Mouse (Mus musculus) erythroid progenitor cell, adult 5-6 weeks (primary cell): ENCODE data around the gene Zfp704. TPM values are rescaled to one million over a fixed set of nuclear protein-coding genes. Genes with fewer than 3 reads are reported as not detected.

Experiments
- ATAC-seq: replicated peaks from 2 replicates; pipeline ENCODE4 v1.8.0; 2016; ENCODE audit warnings: moderate number of reproducible peaks, mild to moderate bottlenecking, moderate TSS enrichment, inconsistent platforms; ENCODE audit not compliant: poor library complexity, low FRiP score, severe bottlenecking
- total RNA-seq, 2 experiments: library from RNA; stranded (forward) in 1 of 2; stranded (reverse) in 1 of 2; fragments of 150-400 nt in 1 of 2; fragments of 186-747, 209-891 nt in 1 of 2; gene quantifications; 2 replicates each; pipeline versions ENCODE4 v1.2.3 to v1.2.4; 2015 to 2017; ENCODE audit warnings: low replicate concordance in 2 of 2

The Zfp704 gene
- total RNA-seq, 2 experiments from 2014 or later = 1.1 to 2.9 TPM

DNA sequence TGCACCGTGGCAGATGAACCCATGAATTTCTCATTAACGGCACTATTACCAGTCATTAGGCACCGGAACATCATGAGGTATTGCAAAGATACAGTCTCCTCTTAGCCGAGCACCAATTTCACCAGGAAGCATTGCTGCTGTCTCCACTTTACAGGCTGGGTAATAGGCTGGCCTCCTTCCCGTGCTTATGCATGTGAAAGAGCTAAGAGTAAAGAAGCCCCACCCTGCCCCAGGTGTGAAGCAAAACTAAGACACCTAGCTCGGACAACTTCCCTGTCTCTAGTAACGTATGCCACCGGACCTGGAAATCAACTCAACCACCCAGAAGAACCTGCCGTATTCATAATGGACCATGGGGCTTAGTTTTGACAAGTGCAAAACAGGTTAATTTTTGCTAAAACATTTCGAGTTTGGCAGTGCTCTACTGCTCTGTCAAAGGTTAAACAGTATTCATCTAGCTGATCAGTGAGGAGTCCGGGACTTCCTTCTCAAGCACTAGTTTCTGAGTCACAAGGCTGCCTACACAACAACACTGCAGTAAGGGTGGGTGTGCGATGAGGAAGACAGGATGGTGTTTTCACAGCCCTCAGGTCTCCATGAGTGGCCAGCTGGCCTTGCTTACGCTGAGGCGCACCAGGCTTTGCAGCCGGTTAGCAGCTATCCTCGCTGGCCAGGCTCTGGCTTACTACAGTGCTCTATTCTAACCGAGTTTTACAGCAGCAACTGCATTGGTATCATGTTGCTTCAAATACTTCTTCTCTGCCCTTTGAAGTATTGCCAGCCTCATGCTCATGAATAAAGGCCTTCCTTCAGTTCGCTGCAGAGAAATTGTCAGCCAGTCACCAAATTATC, 86.6 kb downstream of the Zfp704 start:
- ATAC-seq = no peak

DNA sequence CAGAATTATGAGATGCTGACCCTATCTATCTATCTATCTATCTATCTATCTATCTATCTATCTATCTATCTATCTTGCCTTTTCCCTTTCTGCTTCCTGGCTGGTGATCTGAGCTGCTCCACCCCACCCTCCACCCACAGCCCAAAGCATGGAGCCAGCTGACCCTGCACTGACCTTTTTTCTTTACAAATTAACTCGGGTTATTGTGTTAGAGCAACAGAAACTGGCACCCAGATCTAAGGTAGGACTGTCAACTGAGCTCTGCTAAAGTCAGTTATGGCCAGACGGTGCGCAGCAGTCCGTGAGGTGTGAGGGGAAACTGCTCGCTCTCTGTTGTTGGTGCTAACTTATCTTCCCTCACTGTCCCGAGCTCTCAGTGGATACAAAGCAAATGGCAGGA, 87.9 kb downstream of the Zfp704 start:
- no peak for ATAC-seq

DNA sequence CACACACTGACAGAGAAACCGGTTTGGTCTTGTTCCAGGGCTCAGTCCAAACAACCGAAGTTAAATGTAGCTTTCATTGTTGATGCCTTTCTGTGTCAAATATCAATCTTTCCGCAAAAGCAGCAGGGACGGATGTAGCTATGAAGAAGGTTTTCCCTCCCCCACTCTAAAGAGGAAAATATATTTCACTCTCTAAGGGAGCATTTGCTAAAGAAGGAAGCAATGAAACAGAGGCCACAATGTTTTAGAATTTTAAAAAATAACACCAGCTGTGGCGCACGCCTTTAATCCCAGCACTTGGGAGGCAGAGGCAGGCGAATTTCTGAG, 89.2 kb downstream of the Zfp704 start:
- ATAC-seq = no peak

DNA sequence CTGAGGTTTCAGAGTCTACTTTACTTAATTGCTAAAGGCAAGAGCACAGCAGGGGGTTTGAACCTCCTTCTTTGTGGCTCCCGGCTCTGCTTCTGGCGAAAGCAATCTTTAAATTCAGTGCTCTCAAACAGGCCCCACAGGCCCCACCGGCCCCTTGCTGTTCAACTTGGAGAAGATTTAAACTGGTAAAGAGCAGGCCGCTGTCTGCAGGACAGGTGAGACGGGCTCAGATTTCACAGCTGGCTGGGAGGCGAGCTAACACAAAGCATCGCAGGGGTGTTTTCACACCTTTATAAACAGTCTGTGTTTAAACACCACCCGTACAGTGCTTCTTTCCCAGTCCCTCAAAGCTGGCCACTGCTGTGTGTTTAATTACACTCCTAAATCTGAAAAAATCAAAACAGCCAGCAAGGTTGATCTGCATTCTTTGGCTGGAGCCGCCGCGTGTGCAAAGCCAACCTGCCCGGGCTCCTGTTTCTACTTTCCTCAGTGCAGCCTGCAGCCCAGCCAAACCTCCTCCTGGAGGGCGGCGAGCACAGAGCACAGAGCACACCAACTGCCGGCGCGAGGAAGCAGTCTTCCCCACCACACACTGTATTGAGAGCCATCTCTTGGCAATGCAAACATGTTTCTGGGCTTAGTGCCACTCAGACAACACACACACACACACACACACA, 89.7 kb downstream of the Zfp704 start:
- ATAC-seq = no peak

DNA sequence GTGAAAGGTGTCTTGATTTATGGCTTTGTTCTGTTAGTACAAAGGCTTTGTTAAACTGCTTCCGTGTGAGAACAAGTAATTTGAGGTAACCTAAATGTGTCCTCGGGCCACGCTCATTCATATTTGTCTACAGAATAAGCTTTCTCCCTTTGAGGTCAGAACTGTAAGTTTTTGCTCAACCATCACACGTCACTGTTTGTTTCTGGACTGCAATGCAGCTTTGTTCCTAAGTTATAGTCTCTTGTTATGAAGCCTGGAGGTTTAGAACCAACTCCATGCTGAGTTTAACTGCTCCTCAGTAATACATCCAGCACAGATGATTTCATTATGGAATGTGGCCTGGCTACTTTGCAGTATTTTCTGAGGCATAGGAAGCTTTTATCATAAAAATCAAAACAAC, 90.4 kb downstream of the Zfp704 start:
- no peak for ATAC-seq

DNA sequence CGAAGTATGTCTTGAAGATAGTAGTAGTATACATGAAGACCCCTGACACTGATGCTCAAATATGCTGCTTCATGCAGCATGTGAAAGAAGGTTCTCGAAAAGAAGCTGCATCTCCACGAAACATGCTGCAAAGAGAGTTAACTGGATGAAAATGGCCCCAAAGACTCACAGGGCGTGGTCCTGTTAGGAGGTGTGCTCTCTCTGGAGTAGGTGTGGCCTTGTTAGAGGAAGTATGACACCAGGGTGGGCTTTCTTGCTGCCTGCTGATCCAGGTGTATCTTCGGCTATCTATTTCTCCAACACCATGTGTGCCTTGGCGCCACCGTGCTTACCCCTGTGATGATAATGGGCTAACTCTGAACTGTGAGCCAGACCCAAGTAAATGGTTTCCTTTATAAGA, 90.9 kb downstream of the Zfp704 start:
- no peak for ATAC-seq

DNA sequence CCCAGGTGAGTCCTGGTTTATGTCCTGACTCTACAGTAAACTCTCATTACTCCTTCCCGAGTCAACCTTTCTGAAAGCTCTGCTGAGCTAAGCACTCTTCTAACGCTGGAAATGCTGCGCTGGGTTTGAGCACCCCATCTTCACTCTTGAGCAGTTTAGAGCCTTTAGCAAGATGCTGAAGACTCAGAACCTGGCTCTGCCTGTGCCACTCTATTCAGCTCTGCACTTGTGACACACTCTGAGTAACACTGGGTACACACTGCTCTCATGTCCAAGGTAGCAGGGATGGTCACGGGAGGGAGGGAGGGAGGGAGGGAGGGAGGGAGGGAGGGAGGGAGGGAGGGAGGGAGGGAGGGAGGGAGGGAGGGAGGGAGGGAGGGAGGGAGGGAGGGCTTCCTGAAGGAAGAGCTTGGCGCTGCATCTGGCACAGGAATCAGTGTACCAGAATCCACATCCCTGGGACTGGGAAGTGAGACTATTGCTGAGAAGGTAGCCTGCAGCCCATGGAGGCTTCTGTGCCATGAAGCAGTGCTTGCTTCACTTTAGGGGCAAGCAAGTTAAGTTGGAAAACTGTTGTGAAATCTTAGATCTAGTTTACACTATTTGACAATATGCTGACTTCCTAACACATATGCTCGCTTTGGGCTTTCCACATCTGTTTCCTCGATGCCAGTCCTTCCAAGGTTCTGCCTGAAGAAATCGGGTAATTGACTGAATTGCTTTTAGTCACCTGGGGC, 93.6 kb downstream of the Zfp704 start:
- ATAC-seq = no peak

DNA sequence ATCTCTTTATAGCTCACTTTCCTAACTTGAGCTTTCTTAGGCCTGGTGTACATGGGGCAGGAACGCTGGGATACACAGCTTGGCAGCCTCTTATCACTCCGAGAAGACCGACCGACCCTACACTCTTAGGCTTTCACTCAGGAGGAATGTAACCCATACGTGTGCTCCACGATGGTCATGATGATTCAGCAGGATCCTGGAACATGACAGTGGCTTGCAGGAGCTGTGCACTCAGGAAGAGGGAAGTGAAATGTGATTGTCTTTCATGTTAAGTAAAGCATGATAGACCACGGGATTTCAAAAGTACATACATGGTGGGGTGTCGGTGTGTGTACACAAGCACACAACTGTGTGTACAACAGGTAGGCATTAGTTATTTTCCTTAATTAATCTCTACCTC, 94.4 kb downstream of the Zfp704 start:
- ATAC-seq = no peak

DNA sequence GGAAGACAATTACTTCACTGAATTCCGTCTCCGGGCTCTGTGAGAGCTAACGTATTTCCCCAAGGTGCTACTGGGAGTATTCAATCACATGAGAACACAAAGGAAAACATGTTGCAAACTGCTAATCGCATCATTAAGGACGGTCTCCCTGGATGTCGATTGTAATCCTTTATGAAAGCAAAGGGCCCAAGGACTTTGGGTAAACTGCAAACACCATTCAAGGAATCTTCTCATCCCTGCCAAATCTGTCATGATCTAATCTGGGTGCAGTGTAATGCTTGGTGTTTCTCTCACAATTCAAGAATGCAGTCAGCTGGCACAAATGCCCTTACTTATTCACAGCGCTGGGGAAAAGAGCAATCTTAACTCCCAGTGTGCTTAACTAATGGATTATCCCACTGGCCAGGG, 96.2 kb downstream of the Zfp704 start:
- ATAC-seq = no peak

DNA sequence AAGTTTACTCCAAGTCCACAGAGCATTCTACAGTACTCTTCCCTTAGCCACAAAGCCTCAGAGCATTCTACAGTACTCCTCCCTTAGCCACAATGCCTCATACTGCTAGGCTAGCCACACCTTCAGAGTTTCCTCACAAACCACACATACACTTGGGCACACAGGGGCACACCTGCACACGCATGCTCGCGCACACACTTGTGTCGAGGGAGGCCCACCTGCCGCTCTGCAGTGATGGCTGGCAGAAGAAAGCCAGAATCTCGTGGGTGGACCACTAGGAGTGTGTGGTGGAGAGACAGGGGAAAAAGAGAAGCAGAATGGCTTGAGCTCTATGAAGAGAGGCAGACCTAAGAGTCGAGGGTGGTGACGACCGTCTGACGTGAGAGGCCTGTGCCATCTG, 97.7 kb downstream of the Zfp704 start:
- no peak for ATAC-seq

DNA sequence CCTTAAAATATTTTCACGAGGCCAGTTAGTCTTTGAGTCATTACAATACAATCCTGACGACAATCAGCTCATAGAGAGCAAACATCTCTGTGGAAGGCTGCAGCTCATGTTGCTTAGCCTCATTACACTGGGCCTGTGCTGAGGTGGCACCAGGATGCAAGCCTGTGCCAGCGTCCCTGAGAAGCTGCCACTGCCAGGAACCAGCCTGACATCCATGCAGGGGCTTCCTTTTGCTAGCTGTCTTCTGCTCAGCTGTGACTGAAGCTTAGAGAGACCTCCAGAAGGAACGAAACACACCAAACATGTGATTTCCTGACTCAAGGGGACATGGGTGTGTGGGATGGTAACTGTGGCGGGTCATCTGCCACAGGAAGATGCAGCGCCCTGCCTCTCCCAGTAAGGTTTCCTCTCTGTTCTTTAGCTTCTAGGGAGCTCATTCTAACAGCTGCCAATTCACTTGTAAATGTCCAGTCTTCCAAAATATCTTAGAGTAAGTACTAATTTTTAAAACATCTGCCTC, 104.1 kb downstream of the Zfp704 start:
- ATAC-seq = no peak

DNA sequence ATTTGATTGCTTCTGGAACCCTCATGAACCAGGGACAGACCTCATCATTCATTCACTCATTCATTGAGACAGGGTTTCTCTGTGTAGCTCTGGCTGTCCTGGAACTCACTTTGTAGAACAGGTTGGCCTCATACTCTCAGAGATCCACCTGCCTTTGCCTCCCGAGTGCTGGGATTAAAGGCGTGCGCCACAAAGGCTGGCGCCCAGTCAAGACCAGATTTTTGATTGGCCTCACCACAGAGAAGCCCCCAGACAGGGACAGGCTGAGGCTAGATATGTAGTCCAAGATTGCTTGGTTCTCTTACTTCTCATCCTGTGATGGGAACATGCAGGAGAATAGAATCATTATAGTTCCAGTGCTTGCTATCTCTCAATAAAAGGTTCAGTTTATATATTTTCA, 105.5 kb downstream of the Zfp704 start:
- ATAC-seq = no peak

DNA sequence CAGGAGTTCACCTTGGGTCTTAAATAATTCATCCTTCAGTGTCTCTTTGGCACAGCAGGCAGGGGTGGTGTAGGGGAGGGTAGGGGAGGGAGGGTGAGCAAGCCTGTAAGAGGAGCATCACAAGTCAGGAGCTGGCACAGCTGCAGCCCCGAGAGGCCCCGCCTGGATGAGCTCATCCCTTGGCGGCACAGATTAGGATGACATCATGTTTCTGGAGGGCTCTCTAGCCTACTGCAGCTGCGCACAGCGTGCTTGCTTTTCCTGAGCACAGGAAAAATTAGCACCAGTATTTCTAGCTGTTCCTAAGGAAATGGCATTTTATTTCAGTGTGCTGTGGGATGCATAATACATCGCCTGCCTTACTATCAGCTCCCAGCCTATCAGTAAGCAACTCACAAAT, 109.2 kb downstream of the Zfp704 start:
- ATAC-seq = no peak

DNA sequence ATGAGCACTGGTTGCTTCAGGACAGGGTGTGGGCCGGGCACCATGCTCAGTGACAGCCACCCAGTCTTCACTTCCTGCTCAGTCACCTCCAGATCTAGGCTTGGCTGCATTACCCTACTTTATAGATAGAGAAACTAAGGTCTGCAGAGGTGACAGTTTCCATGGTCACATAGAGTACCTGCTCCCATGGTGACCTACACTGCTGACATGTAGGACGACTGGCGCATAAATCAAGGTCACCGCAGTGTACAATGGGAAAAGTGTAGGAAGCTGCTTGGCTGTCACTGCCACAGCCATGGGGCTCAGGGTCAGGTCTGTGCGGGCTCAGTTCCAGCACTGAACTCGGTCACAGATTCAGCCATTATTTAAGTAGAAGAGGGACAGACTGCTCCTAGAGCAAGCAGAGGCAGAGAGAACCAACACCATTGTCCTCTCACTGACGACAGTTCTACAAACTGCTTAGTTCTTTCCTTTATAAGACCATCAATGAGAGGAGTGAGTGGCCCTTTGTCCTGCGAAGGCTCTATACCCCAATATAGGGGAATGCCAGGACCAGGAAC, 109.8 kb downstream of the Zfp704 start:
- no peak for ATAC-seq

DNA sequence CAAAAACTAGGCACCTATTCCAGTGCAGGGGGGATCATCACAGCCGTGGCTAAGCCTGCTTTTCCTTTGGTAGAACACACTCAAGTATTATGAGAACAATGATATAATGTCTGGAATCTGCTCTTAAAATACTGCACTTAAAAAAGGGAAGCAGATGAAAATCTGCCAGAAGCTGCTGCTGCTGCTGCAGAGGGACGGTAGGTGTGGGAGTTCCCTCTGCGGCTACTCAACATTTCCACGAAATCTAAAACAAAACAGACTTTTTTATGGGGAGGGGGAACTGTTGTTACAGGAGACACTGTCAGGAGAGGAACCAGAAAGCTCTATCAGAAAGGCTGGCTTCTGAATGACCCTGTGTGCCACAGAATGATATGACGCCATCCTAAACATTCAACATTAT, 110.4 kb downstream of the Zfp704 start:
- ATAC-seq = no peak

DNA sequence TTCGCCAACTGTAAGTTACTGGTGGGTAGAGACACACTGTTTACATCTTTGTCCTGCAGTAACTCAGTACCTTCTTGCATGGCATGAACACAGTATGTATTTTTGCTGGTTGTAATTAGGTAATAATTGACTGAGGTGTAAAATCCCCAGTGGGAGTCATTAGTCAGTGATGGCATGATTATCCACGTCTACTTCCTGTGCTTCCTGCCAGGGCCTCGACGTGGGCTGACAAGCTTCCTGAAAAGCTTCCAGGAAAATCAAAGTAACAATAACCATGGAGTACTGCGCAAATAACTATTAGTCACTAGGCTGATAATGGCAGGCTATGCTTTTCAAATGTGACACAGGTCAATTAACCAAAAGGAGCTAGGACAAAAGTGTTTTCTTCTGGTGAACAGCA, 112.6 kb downstream of the Zfp704 start:
- no peak for ATAC-seq

DNA sequence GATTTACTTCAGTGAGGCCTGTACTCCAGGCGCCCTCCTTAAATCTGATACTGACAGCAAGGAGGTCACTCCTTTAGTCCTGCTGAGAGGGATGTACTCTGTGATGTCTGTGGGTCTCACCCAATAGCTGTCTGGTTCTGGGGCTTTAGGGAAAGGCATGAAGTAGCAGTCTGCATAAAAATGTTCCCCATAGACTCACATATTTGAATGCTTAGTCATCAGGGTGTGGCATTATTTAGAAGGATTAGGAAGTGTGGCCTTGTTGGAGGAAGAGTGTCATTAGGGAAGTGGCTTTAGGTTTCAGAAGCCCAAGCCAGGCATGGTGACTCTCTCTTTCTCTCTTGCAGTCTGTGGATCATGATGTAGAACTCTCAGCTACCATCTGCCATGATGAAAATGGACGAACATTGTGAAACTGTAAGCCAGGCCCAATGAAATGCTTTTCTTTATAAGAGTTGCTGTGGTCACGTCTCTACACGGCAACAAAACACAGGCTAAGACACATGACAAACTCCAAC, 118.1 kb downstream of the Zfp704 start:
- ATAC-seq = no peak

DNA sequence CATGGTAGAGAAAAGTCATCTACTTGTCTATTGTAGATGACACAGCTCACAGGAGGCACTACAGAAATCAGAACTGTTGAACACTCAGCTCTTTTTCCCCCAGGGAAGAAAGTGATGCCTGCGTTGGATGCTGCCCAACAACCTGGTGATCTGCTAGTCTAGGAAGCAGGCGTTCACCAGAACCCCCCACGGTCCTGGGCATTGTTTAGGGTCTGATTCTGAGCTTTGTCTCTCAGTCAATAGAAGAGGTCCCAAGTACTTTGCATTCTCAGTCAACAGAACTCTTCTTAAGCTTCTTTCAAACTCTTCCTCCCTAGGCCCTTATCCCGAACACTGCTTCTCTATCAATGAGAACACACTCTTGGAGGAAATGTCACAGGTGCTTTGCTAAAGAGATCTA, 122.2 kb downstream of the Zfp704 start:
- ATAC-seq = no peak

DNA sequence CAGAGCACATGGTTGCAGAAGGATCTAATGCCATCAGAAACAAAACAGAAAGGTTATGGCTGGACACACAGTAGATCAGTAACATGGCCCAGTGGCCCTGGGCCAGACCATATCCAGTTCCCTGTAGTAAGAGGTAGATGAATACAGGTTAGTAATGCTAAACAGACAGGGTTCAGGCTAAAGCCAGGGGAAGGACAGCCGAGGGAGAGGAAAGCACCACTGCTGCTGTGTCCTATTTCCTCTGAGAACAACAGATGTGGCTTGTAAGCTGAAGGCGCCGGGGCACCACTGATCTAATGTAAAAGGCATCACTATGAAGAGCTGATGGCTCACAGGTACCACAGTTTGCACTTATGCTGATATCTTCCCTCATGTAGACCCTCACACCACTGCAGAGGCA, 124.4 kb downstream of the Zfp704 start:
- no peak for ATAC-seq

DNA sequence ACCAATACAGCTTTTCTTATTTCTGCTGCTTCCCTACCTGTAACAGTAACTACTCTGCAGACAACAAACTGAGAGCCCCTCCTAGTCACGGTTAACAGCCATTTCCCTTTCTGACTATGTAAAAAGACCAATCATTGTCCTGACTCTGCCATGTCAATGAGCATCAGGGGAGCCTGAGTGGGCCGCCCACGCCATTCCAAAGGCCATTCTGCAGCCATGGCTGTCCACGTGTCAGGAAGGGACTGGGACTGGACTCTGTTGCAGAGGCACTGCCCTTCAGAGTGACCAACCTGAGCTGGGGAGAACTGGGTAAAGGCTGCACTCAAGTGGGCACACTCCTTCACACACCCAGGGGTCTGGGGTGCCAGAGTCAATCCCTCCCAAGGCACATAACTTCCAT, 127.9 kb downstream of the Zfp704 start:
- no peak for ATAC-seq
